Mouse (Mus musculus) stomach, postnatal 0 days (tissue): Measurements from ENCODE around the gene Ldlrad1.

Experiments used
- CTCF ChIP-seq: IDR thresholded peaks from 2 replicates; pipeline ENCODE4 v1.5.1; 2016; ENCODE audit warnings: antibody characterized with exemption, low read depth, mild to moderate bottlenecking, moderate library complexity
- EP300 ChIP-seq: optimal IDR thresholded peaks from 2 replicates; pipeline ENCODE3; 2016; ENCODE audit warnings: antibody characterized with exemption

DNA sequence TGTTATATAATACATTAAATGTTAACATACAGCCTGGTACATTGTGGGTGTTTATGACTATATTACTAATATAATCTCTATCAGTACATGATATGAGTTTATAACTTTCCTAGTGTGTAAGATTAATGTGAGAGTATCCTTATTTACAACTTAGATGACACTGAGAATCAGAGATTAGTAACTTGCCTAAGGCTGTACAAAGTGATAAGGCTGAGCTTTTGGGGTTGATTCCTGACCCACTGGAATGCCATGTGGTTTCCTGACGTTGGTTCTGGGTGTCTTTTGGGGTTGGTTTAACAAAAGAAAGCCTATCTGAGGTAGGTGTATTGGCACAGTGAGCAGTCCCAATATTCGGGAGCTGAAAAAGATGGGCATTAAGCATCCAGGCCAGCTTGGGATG, 26.2 kb upstream of the Ldlrad1 start:
- TF ChIP-seq CTCF (no peak), EP300 (no peak)
